Mouse (Mus musculus): ENCODE measurements around the gene Rnf40. TPM values are rescaled to one million over a fixed set of nuclear protein-coding genes. Genes with fewer than 3 reads are reported as not detected.

Rnf40 gene
- polyA plus RNA-seq (2014; fragmentation: Illumina TruSeq; extraction: RNeasy Lipid Tissue Mini Kit (QIAGEN cat#74804); ENCODE audit: low read depth, low replicate concordance), result 2.1 TPM

DNA sequence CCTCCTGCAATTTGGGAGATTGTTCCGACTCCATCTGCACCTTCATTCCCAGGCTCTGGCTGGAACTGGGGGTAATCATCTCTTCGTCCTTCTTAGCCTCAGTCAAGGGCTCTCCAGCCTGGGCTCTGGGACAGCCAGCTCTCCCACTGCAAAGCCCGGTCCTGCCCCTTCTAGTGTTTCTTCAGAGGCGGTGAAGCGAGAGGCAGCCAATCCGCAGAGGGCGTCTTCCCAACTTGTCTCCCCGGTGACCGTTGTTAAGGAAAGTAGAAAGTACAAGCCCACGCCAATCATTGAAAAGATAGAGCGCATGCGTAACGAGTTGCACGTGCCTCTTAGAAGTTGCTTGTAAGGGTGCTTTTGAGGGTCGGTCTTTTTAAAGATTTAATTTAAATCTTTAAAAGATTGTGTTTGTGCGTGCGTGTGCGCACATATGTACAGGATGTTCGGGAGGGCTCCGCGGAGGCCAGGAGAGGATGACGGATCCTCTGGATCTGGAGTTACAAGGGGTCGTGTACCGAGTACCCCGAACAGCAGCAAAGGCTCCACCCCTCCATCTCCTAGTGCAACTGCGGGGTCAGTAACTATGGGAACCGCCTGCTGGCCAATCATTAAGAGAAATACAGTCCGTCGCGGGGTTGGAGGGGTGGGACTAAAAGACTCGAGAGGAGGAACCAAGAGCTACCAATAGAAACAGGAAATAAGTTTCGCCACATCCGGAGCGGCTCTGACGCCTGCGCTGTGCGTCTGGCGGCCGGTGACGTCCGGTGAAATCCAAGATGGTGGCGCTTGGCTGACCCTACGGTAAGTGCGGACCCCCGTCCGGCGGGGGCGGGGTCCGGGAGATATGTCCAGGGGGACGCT, at the start of gene Rnf40, which contains the start of gene Ccdc189:
TSS of gene Rnf40 (plus strand) at position 757 of the 861 bp plus-strand sequence.
TSS of gene Ccdc189 (minus strand) at position 585 of the 861 bp plus-strand sequence.

DNA sequence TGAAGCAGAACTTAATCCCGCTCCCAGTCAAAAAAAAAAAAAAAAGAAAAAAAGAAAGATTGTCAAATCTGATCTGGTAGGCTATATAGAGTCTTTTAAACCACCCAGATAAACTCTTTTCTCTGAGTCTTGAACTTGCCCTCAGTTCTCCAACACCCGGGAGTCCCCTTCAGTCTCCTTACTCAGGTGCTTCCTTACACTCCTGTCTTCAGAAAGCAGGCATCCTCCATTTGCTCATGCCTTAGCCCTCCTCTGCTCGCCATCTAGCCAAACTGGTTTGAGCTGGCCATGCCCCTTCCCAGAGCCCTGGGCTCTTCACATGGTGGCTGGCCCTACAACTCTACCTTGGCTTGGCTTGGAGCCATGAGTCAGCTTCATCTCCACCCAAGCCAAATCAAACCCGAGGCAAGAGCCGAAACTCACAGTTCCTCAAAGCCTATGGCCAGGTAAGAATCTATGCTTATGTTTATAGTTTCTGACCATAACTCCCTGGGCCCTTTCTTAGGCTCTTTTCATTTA, 27.2 kb upstream of the Rnf40 start, which contains the start of gene Tmem265:
TSS of gene Tmem265 (plus strand) at position 51 of the 519 bp plus-strand sequence.

DNA sequence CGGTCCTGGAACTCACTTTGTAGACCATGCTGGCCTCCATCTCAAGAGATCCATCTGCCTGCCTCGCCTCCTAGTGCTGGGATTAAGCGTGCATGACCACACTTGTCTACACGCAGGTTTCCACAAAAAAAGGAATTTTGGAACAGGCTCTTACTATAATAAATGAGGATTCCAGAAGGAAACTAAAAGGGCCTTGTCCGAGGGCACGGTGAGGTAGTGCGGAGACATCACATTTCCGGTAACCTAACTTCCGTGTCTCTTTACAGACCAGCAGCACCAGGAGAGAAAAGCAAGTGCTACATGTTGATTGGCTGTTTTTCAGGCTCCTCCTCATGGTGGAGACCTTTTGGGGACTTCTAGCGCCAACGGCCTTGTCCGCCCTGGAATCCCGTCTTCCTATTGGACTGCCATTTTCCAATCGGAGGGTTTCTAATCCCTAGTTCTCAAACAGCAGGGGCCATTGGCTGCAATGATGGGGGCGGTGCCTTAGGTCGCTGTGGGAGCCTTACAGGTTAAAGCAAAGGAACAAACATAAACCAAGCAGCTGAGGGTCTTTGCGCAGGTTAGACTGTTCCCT, 15.6 kb upstream of the Rnf40 start, which contains the start of gene Phkg2:
TSS of gene Phkg2 (plus strand) at position 446 of the 577 bp plus-strand sequence.

DNA sequence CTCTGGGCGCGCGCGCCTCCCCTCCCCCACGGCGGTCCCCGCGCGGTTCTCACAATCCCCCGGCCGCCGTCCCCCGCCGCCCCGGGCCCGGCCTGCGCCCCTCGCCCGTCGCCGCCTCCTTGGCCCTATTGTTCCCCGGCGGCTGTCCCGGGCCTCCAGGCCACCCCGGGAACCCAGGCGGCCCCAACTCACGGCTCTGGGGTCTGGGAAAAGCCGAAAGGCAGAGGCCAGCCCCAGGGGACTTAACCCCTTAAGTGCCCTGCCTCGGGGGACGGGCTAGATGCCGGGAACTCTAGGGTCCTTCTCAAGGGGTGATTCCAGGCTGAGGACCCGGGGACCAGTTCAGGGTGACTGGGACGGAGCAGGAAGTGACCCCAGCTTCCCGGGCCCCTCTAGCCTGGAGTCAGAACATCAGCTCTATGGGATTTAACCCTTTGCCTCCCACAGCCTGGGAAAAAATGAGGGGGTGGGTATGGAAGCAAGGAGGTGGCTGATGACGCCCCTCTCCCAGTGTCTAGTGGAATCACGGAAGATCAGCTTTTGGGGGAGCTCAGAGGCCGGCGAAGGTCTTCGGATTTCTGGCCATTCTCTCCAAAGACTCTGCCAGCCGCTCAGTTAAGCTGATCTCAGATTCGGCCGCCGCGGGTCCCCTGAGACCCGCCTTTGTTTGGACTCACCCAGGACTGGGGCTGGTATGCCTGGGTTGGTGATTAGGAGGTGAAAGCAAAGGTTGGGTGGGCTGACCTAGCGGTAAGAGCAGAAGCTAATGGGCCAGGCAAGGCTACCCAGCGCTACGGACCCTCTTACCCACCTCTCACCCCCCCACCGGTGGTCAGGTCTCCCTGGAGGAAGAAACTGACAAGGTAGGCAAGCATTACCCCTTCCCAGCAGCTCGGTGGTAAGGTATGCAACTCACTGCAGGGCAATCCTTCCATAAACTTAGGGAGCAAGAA, 26.6 kb downstream of the Rnf40 start, which contains the start of gene Zfp629:
TSS of gene Zfp629 (minus strand) at position 907 of the 953 bp plus-strand sequence.

Other genes starting within 250 kb of the Rnf40 start
- gene Zfp768, start 243.2 kb upstream of the Rnf40 start, polyA plus RNA-seq (2014; fragmentation: Illumina TruSeq; extraction: RNeasy Lipid Tissue Mini Kit (QIAGEN cat#74804); ENCODE audit: low read depth, low replicate concordance), result 3.9 TPM
- gene Zfp747, start 212.7 kb upstream of the Rnf40 start, polyA plus RNA-seq (2014; fragmentation: Illumina TruSeq; extraction: RNeasy Lipid Tissue Mini Kit (QIAGEN cat#74804); ENCODE audit: low read depth, low replicate concordance), result 2.7 TPM
- 2.4 TPM for gene 9130019O22Rik, start 201.6 kb upstream of the Rnf40 start, polyA plus RNA-seq (2014; fragmentation: Illumina TruSeq; extraction: RNeasy Lipid Tissue Mini Kit (QIAGEN cat#74804); ENCODE audit: low read depth, low replicate concordance)
- gene E430018J23Rik, start 195.1 kb upstream of the Rnf40 start, polyA plus RNA-seq (2014; fragmentation: Illumina TruSeq; extraction: RNeasy Lipid Tissue Mini Kit (QIAGEN cat#74804); ENCODE audit: low read depth, low replicate concordance), result 0.88 TPM
- 4.9 TPM for gene Zfp764, start 181.9 kb upstream of the Rnf40 start, polyA plus RNA-seq (2014; fragmentation: Illumina TruSeq; extraction: RNeasy Lipid Tissue Mini Kit (QIAGEN cat#74804); ENCODE audit: low read depth, low replicate concordance)
- 3.4 TPM for gene Zfp688, start 166.7 kb upstream of the Rnf40 start, polyA plus RNA-seq (2014; fragmentation: Illumina TruSeq; extraction: RNeasy Lipid Tissue Mini Kit (QIAGEN cat#74804); ENCODE audit: low read depth, low replicate concordance)
- 0.95 TPM for gene Zfp689, start 139.6 kb upstream of the Rnf40 start, polyA plus RNA-seq (2014; fragmentation: Illumina TruSeq; extraction: RNeasy Lipid Tissue Mini Kit (QIAGEN cat#74804); ENCODE audit: low read depth, low replicate concordance)
- gene Prr14, start 129.2 kb upstream of the Rnf40 start, polyA plus RNA-seq (2014; fragmentation: Illumina TruSeq; extraction: RNeasy Lipid Tissue Mini Kit (QIAGEN cat#74804); ENCODE audit: low read depth, low replicate concordance), result 23.2 TPM
- 9.1 TPM for gene Fbrs, start 109.6 kb upstream of the Rnf40 start, polyA plus RNA-seq (2014; fragmentation: Illumina TruSeq; extraction: RNeasy Lipid Tissue Mini Kit (QIAGEN cat#74804); ENCODE audit: low read depth, low replicate concordance)
- 11.2 TPM for gene Srcap, start 76.8 kb upstream of the Rnf40 start, polyA plus RNA-seq (2014; fragmentation: Illumina TruSeq; extraction: RNeasy Lipid Tissue Mini Kit (QIAGEN cat#74804); ENCODE audit: low read depth, low replicate concordance)
- 8.8 TPM for gene Gm42715, start 69.2 kb upstream of the Rnf40 start, polyA plus RNA-seq (2014; fragmentation: Illumina TruSeq; extraction: RNeasy Lipid Tissue Mini Kit (QIAGEN cat#74804); ENCODE audit: low read depth, low replicate concordance)
- gene Tmem265, start 27.4 kb upstream of the Rnf40 start, polyA plus RNA-seq (2014; fragmentation: Illumina TruSeq; extraction: RNeasy Lipid Tissue Mini Kit (QIAGEN cat#74804); ENCODE audit: low read depth, low replicate concordance), result not detected
- gene Phkg2, start 15.4 kb upstream of the Rnf40 start, polyA plus RNA-seq (2014; fragmentation: Illumina TruSeq; extraction: RNeasy Lipid Tissue Mini Kit (QIAGEN cat#74804); ENCODE audit: low read depth, low replicate concordance), result 32.4 TPM
- gene Ccdc189, start 172 bp upstream of the Rnf40 start, polyA plus RNA-seq (2014; fragmentation: Illumina TruSeq; extraction: RNeasy Lipid Tissue Mini Kit (QIAGEN cat#74804); ENCODE audit: low read depth, low replicate concordance), result not detected
- gene Zfp629, start 27.0 kb downstream of the Rnf40 start, polyA plus RNA-seq (2014; fragmentation: Illumina TruSeq; extraction: RNeasy Lipid Tissue Mini Kit (QIAGEN cat#74804); ENCODE audit: low read depth, low replicate concordance), result 6.8 TPM
- gene Bcl7c, start 120.2 kb downstream of the Rnf40 start, polyA plus RNA-seq (2014; fragmentation: Illumina TruSeq; extraction: RNeasy Lipid Tissue Mini Kit (QIAGEN cat#74804); ENCODE audit: low read depth, low replicate concordance), result 1.0 TPM
- 2.8 TPM for gene Ctf1, start 124.0 kb downstream of the Rnf40 start, polyA plus RNA-seq (2014; fragmentation: Illumina TruSeq; extraction: RNeasy Lipid Tissue Mini Kit (QIAGEN cat#74804); ENCODE audit: low read depth, low replicate concordance)
- not detected for gene Ctf2, start 143.4 kb downstream of the Rnf40 start, polyA plus RNA-seq (2014; fragmentation: Illumina TruSeq; extraction: RNeasy Lipid Tissue Mini Kit (QIAGEN cat#74804); ENCODE audit: low read depth, low replicate concordance)
- 1.2 TPM for gene Fbxl19, start 155.8 kb downstream of the Rnf40 start, polyA plus RNA-seq (2014; fragmentation: Illumina TruSeq; extraction: RNeasy Lipid Tissue Mini Kit (QIAGEN cat#74804); ENCODE audit: low read depth, low replicate concordance)
- 3.5 TPM for gene Orai3, start 181.0 kb downstream of the Rnf40 start, polyA plus RNA-seq (2014; fragmentation: Illumina TruSeq; extraction: RNeasy Lipid Tissue Mini Kit (QIAGEN cat#74804); ENCODE audit: low read depth, low replicate concordance)
- gene Setd1a, start 187.9 kb downstream of the Rnf40 start, polyA plus RNA-seq (2014; fragmentation: Illumina TruSeq; extraction: RNeasy Lipid Tissue Mini Kit (QIAGEN cat#74804); ENCODE audit: low read depth, low replicate concordance), result 7.0 TPM
- gene Gm49388, start 196.8 kb downstream of the Rnf40 start, polyA plus RNA-seq (2014; fragmentation: Illumina TruSeq; extraction: RNeasy Lipid Tissue Mini Kit (QIAGEN cat#74804); ENCODE audit: low read depth, low replicate concordance), result not detected
- 16.0 TPM for gene Hsd3b7, start 211.8 kb downstream of the Rnf40 start, polyA plus RNA-seq (2014; fragmentation: Illumina TruSeq; extraction: RNeasy Lipid Tissue Mini Kit (QIAGEN cat#74804); ENCODE audit: low read depth, low replicate concordance)
- gene Stx4a, start 235.5 kb downstream of the Rnf40 start, polyA plus RNA-seq (2014; fragmentation: Illumina TruSeq; extraction: RNeasy Lipid Tissue Mini Kit (QIAGEN cat#74804); ENCODE audit: low read depth, low replicate concordance), result 17.9 TPM
- gene Stx1b, start 235.8 kb downstream of the Rnf40 start, polyA plus RNA-seq (2014; fragmentation: Illumina TruSeq; extraction: RNeasy Lipid Tissue Mini Kit (QIAGEN cat#74804); ENCODE audit: low read depth, low replicate concordance), result 0.60 TPM